Mouse (Mus musculus): Measurements from ENCODE around the gene Sccpdh. TPM values are rescaled to one million over a fixed set of nuclear protein-coding genes. Genes with fewer than 3 reads are reported as not detected.
A peak's percentile ranks its signal among the peaks of the same experiment; 100 is the strongest.
"Not testable (repeated sequence)": the region's sequence is repeated elsewhere in the genome, so short reads cannot be mapped to it uniquely, and the experiment has no call there.

The Sccpdh gene
- polyA plus RNA-seq, 1 experiment from 2014 or later = 78.4 TPM

DNA sequence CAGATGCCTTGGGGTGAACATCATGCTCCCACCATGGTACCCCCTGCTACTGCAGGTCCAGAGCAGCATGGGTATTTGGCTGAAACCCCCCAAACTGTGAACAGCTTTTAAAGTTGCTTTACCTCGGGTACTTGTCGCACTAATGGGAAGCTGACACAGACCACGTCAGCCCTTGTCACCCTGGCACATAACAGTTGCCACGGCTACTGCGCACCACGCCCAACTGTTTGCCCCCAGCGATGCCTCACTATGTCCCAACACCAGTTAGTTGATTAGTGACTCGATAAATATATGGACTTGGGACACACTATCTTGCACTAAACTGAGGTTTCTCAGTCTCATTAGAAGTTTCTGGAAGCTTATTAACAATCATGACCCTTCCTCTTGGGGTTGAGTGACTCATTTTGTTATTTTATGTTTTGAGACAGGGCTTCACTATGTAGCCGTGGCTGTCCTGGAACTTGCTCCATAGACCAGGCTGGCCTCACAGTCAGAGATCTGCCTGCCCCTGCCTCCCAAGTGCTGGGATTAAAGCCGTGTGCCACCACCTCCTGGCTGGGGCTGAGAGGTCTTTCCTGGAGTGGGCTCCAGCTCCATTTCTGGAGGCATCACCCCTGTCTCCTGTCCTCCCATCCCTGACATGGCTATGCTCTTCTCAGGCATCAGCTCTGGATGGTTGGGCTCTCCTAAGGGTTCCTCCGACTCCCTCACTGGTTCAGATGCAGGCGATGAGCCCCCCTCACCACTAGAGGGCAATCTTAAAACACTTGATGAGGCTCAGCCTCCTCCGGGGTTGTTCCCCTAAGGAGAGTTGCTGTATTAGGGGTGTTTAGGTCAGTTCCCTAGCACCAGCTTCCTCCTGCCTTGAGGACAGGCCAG, 22.7 kb upstream of the Sccpdh start:
- 59% methylated on average over 13 of the region's 13 CpGs for WGBS
- H3K9ac ChIP-seq = peak overlapping the region; percentile 17; the same call in 1 of the 2 replicates
- no peak overlapping the region for H3K27ac ChIP-seq
- H3K4me1 ChIP-seq = no peaks in the 10 kb centered on the region
- peak overlapping the region; percentile 43 for H3K4me2 ChIP-seq (replicated peaks)
- H3K27me3 ChIP-seq = no peaks in the 10 kb centered on the region
- no peaks in the 10 kb centered on the region for H3K9me3 ChIP-seq
- peak; percentile 86; the same call in 1 of the 2 replicates for ATAC-seq (ENCODE audit: insufficient number of reproducible peaks, insufficient read depth, low FRiP score, low TSS enrichment)
- no peaks in the 10 kb centered on the region for H3K36me3 ChIP-seq
- peak overlapping the region; percentile 19; the same call in 1 of the 2 replicates for H3K4me3 ChIP-seq

- peak overlapping the region; percentile 43 for H3K4me2 ChIP-seq (replicated peaks)
- ATAC-seq (ENCODE audit: insufficient number of reproducible peaks, insufficient read depth, low FRiP score, low TSS enrichment) = no peak
- no peak overlapping the region for H3K27ac ChIP-seq
- 14% methylated on average over 4 of the region's 4 CpGs for WGBS
- peak overlapping the region; percentile 19; the same call in 1 of the 2 replicates for H3K4me3 ChIP-seq
- no peaks in the 10 kb centered on the region for H3K4me1 ChIP-seq
- peak overlapping the region; percentile 17; the same call in 1 of the 2 replicates for H3K9ac ChIP-seq
- H3K27me3 ChIP-seq = no peaks in the 10 kb centered on the region
- no peaks in the 10 kb centered on the region for H3K36me3 ChIP-seq
- no peaks in the 10 kb centered on the region for H3K9me3 ChIP-seq
Observed at GRCm38 (mm10) chr1:179645980-179646268, 22.1 kb upstream of the Sccpdh start.

DNA sequence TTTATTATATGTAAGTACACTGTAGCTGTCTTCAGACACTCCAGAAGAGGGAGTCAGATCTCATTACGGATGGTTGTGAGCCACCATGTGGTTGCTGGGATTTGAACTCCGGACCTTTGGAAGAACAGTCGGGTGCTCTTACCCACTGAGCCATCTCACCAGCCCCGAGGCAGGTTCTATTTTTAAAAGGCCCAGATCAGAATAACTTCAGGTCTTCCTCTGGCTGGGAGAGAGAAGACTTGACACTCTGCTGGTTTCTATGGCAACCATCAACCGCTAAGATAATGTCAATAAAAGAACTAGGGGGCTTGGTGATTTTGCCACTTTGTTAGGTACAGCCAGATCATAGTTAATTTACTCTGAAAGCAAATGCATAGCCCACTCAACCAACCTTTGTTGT, 19.3 kb upstream of the Sccpdh start:
- not testable (repeated sequence) for H3K27me3 ChIP-seq; H3K9ac ChIP-seq; ATAC-seq (ENCODE audit: insufficient number of reproducible peaks, insufficient read depth, low FRiP score, low TSS enrichment); H3K4me1 ChIP-seq; H3K27ac ChIP-seq; H3K9me3 ChIP-seq; H3K4me3 ChIP-seq; H3K4me2 ChIP-seq (replicated peaks); H3K36me3 ChIP-seq
- 81% methylated on average over 5 of the region's 5 CpGs for WGBS

DNA sequence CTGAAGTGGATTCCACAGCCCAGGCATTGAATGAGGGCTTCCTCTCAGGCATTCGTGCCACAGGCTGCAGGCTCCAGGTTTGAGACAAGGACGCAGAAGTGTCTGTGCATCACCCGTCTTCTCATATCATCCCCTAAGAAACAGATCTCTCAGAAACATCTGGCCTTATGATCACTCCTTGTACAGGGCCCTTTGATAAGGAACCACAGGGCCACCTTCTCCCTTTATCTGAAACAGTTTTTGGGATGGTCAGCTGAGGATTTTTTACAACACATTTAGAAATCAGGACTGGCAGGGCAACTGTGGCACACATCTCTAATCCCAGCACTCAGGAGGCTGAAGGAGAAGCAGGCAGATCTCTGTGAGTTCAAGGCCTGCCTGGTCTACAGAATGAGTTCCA, 18.7 kb upstream of the Sccpdh start:
- H3K4me2 ChIP-seq (replicated peaks) = no peak overlapping the region
- no peak overlapping the region for H3K27ac ChIP-seq
- H3K27me3 ChIP-seq = no peaks in the 10 kb centered on the region
- WGBS = 70% methylated on average over 3 of the region's 3 CpGs
- no peak overlapping the region for H3K9ac ChIP-seq
- H3K4me3 ChIP-seq = no peak overlapping the region
- H3K9me3 ChIP-seq = no peaks in the 10 kb centered on the region
- ATAC-seq (ENCODE audit: insufficient number of reproducible peaks, insufficient read depth, low FRiP score, low TSS enrichment) = no peak
- H3K4me1 ChIP-seq = no peaks in the 10 kb centered on the region
- no peaks in the 10 kb centered on the region for H3K36me3 ChIP-seq

- Histone ChIP-seq H3K36me3 (no peaks in the 10 kb centered on the region), H3K27ac (no peak overlapping the region), H3K4me3 (no peak overlapping the region), H3K4me2 (replicated peaks) (no peak overlapping the region), H3K4me1 (no peaks in the 10 kb centered on the region), H3K27me3 (no peaks in the 10 kb centered on the region), H3K9me3 (no peaks in the 10 kb centered on the region), H3K9ac (no peak overlapping the region)
- 74% methylated on average over 4 of the region's 4 CpGs for WGBS
- ATAC-seq (ENCODE audit: insufficient number of reproducible peaks, insufficient read depth, low FRiP score, low TSS enrichment) = no peak
Observed at GRCm38 (mm10) chr1:179650284-179650683, 17.7 kb upstream of the Sccpdh start.

DNA sequence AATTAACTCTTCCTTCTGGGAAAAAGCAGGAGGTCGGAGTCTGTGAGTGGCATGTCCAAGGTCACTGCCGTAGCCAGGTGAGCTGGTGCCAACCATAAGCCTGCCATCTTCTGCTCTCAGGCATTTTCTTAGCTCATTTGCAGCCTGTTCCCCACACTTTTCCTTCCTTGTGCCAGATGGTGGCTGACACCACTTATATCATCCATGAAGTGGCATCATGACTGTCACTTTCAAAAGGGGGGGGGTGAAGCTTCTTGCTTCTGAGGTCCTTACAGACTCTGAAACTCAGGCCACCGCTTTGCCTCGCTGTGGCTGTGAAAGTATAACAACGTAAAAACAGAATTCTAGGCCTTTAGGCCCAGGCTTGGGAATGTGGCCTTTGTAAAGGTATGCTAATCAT, 16.8 kb upstream of the Sccpdh start:
- H3K9me3 ChIP-seq = no peaks in the 10 kb centered on the region
- no peak for ATAC-seq (ENCODE audit: insufficient number of reproducible peaks, insufficient read depth, low FRiP score, low TSS enrichment)
- no peak overlapping the region for H3K4me2 ChIP-seq (replicated peaks)
- H3K27me3 ChIP-seq = no peaks in the 10 kb centered on the region
- H3K27ac ChIP-seq = no peak overlapping the region
- H3K9ac ChIP-seq = no peak overlapping the region
- WGBS = 82% methylated on average over 5 of the region's 5 CpGs
- no peak overlapping the region for H3K4me3 ChIP-seq
- H3K36me3 ChIP-seq = no peaks in the 10 kb centered on the region
- no peaks in the 10 kb centered on the region for H3K4me1 ChIP-seq

DNA sequence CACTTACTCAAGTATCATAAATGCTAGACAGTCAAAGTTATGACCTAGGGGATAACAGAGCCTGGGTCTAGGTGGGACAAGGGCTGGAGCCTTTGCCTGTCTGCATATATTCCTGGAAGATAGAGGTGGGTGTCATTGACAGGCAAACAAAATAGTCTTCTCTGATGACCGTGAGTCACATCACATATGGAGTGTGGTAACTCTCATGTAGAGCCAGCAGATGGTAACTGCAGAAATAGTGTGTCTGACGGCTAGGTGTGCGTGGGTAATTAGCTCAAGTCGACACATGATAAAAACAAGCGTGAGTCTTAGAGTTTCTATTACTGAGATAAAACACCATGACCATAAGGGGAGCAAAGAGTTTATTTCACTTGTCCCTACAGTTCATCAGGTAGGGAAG, 4.9 kb upstream of the Sccpdh start:
- no peak overlapping the region for H3K27ac ChIP-seq
- 0 out of 2 replicates have a peak, but pooled peaks cover 4% of the 10 kb centered on the region for H3K4me1 ChIP-seq
- no peaks in the 10 kb centered on the region for H3K9me3 ChIP-seq
- no peak overlapping the region for H3K4me3 ChIP-seq
- H3K4me2 ChIP-seq (replicated peaks) = no peak overlapping the region
- no peaks in the 10 kb centered on the region for H3K27me3 ChIP-seq
- ATAC-seq (ENCODE audit: insufficient number of reproducible peaks, insufficient read depth, low FRiP score, low TSS enrichment) = no peak
- WGBS = 86% methylated on average over 5 of the region's 5 CpGs
- H3K36me3 ChIP-seq = no peaks in the 10 kb centered on the region
- H3K9ac ChIP-seq = no peak overlapping the region

GRCm38 (mm10) chr1:179664309-179664930, 3.6 kb upstream of the Sccpdh start:
- Histone ChIP-seq H3K27ac (no peak overlapping the region), H3K27me3 (no peaks in the 10 kb centered on the region), H3K4me3 (no peak overlapping the region), H3K36me3 (no peaks in the 10 kb centered on the region), H3K9ac (no peak overlapping the region), H3K4me1 (peaks cover 8% of the 10 kb centered on the region), H3K9me3 (no peaks in the 10 kb centered on the region), H3K4me2 (replicated peaks) (no peak overlapping the region)
- no peak for ATAC-seq (ENCODE audit: insufficient number of reproducible peaks, insufficient read depth, low FRiP score, low TSS enrichment)
- WGBS = 71% methylated on average over 4 of the region's 4 CpGs

DNA sequence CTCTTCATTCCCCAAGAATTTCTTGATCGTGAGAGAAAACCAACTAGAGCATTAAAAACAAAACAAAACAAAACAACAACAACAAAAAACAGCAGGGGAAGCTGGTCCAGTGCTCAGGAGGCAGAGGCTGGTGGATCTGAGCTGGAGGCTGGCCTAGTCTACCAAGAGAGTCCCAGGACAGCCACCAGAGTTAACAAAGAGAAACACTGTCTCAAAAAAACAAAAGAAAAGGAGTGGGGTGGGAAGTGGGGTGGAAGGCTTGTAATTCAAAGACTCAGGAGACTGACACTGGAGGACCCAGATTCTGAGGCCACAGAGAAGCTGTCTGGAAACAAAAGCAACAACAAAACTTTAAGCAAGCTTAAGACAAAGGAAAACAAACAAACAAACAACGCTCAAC, 1.0 kb upstream of the Sccpdh start:
- 69% methylated on average over 2 of the region's 2 CpGs for WGBS
- Histone ChIP-seq H3K4me1 (peaks cover 9% of the 10 kb centered on the region), H3K4me2 (replicated peaks) (no peak overlapping the region), H3K4me3 (no peak overlapping the region), H3K27me3 (no peaks in the 10 kb centered on the region), H3K27ac (no peak overlapping the region), H3K36me3 (0 out of 2 replicates have a peak, but pooled peaks cover 6% of the 10 kb centered on the region), H3K9me3 (no peaks in the 10 kb centered on the region), H3K9ac (no peak overlapping the region)
- ATAC-seq (ENCODE audit: insufficient number of reproducible peaks, insufficient read depth, low FRiP score, low TSS enrichment) = no peak

DNA sequence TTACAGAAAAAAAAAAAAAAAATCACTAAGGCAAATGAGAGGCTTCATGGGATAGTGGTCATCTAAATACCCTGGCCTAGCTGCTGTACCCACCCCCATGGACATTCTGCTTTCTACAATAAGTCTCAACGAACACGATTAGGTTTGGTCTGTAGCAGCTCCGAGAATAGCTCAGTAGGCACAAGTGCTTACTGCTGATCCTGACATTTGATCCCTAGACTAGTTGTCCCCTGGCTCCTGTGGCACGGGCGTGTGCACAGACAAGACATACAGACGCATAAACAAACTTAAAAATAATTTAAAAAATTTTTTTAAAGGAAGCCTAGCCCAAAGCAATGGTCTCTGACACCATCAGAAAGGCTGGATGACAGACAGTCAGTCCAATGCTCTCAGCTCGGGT, 560 bp upstream of the Sccpdh start:
- no peaks in the 10 kb centered on the region for H3K27me3 ChIP-seq
- H3K27ac ChIP-seq = peak overlapping the region; percentile 82; the same call in 1 of the 2 replicates
- 0 out of 2 replicates have a peak, but pooled peaks cover 6% of the 10 kb centered on the region for H3K36me3 ChIP-seq
- peak overlapping the region; percentile 76 for H3K9ac ChIP-seq
- H3K4me1 ChIP-seq = peaks cover 9% of the 10 kb centered on the region
- ATAC-seq (ENCODE audit: insufficient number of reproducible peaks, insufficient read depth, low FRiP score, low TSS enrichment) = no peak
- WGBS = 3% methylated on average over 7 of the region's 7 CpGs
- H3K4me2 ChIP-seq (replicated peaks) = peak overlapping the region; percentile 79
- no peaks in the 10 kb centered on the region for H3K9me3 ChIP-seq
- H3K4me3 ChIP-seq = peak overlapping the region; percentile 76

DNA sequence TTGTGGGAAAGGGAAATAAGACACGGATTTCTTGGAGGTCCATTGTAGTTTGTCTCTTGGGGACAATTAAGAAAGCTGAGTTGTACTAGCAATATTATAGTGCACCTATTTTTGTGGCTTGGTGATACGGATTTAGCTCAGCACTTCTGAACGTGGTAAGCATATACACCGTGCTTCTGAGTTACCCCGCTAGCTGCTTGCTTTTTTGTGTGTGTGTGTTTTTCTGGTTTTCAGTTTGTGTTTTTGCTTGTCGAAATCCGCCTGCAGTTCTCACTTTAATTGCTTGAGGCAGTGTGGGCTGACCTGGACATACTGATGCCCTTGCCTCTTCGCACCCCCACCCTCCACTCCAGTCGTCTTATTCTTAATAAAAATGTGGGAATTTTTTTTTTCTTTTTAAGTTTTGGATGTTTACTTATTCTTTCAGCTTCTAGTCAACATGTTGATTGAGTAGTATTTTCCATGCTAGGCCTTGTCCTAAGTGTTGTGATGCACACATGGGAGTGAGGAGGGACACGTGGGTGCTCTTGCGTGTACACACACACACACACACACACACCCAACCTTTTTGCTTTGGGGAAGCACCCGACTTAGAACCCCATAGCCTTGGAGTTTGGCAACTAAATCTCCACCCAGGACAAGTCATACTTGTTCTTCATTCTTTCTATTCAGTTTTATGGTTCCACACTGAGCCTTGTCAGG, 977 bp downstream of the Sccpdh start:
- Histone ChIP-seq H3K4me1 (peaks cover 9% of the 10 kb centered on the region), H3K4me3 (peak overlapping the region; percentile 76), H3K9ac (peak overlapping the region; percentile 76), H3K36me3 (peaks cover 17% of the 10 kb centered on the region; the same call in 1 of the 2 replicates), H3K4me2 (replicated peaks) (peak overlapping the region; percentile 79), H3K27me3 (no peaks in the 10 kb centered on the region), H3K9me3 (no peaks in the 10 kb centered on the region), H3K27ac (no peak overlapping the region)
- WGBS = 23% methylated on average over 12 of the region's 12 CpGs
- ATAC-seq (ENCODE audit: insufficient number of reproducible peaks, insufficient read depth, low FRiP score, low TSS enrichment) = no peak

Data from embryonic facial prominence, embryonic 12.5 days (tissue).